ENCODE assay signal across 8 mouse cellular contexts in genomic region chr5:65900862-65901265, GRCm38 (mm10). TPM values are rescaled to one million over a fixed set of nuclear protein-coding genes. Genes with fewer than 3 reads are reported as not detected.
DNase-seq lines count a peak whose midpoint lies in the region; ATAC-seq and TF ChIP-seq lines count a peak whose summit lies in the region.

No protein-coding gene starts in this region.

- no peak for TF ChIP-seq RAD21 in MEL (IDR thresholded peaks at IDR 0.05; ENCODE audit: low read depth, low read length)

- no peaks in the 10 kb centered on the region for H3K36me3 ChIP-seq in kidney, embryonic 14.5 days (ENCODE audit: control insufficient read depth, insufficient read depth, low read length)
- H3K36me3 ChIP-seq in MEL (ENCODE audit: control insufficient read depth in 1 of 2, insufficient read depth in 2 of 2, low read length in 2 of 2): peaks cover 0 to 54% of the 10 kb centered on the region in 2 experiments; a peak in 2 of 4 replicates
- H3K36me3 ChIP-seq in heart, embryonic 11.5 days (ENCODE audit: control insufficient read depth, insufficient read depth, low read length): no peaks in the 10 kb centered on the region
- no peaks in the 10 kb centered on the region for H3K36me3 ChIP-seq in liver, postnatal 0 days (replicated peaks; ENCODE audit: insufficient read depth, low read length)

- peaks cover 25% of the 10 kb centered on the region for H3K9me3 ChIP-seq in kidney, embryonic 14.5 days (ENCODE audit: control insufficient read depth, low read length)
- H3K9me3 ChIP-seq in MEL (replicated peaks; ENCODE audit: insufficient read depth, low read length): no peaks in the 10 kb centered on the region
- peaks cover 7% of the 10 kb centered on the region; the same call in 1 of the 2 replicates for H3K9me3 ChIP-seq in heart, embryonic 11.5 days (replicated peaks; ENCODE audit: control insufficient read depth, low read length)
- H3K9me3 ChIP-seq in liver, postnatal 0 days (ENCODE audit: low read length): peaks cover 4% of the 10 kb centered on the region; the same call in 1 of the 2 replicates

- H3K4me1 ChIP-seq in kidney, embryonic 14.5 days (ENCODE audit: control insufficient read depth, insufficient read depth, low read length): 0 out of 2 replicates have a peak, but pooled peaks cover 5% of the 10 kb centered on the region
- peaks cover 36 to 50% of the 10 kb centered on the region in 2 experiments for H3K4me1 ChIP-seq in MEL (ENCODE audit: control insufficient read depth in 1 of 2, insufficient read depth in 2 of 2, low read length in 2 of 2)
- H3K4me1 ChIP-seq in heart, embryonic 11.5 days (ENCODE audit: control insufficient read depth, insufficient read depth, low read length): peaks cover 3% of the 10 kb centered on the region; the same call in 1 of the 2 replicates
- peaks cover 8% of the 10 kb centered on the region; the same call in 1 of the 2 replicates for H3K4me1 ChIP-seq in liver, postnatal 0 days (ENCODE audit: insufficient read depth)

- 46% methylated on average over 7 of the region's 7 CpGs for WGBS in kidney, embryonic 14.5 days
- 43% methylated on average over 7 of the region's 7 CpGs for WGBS in heart, embryonic 11.5 days (ENCODE audit: insufficient replicate concordance)
- WGBS in liver, postnatal 0 days (ENCODE audit: insufficient replicate concordance): 17% methylated on average over 7 of the region's 7 CpGs

- H3K9ac ChIP-seq in kidney, embryonic 14.5 days (ENCODE audit: low read depth, low read length): no peak overlapping the region
- H3K9ac ChIP-seq in MEL (ENCODE audit: control insufficient read depth, low read depth, low read length, poor library complexity, severe bottlenecking): peak overlapping the region; percentile 71
- H3K9ac ChIP-seq in heart, embryonic 11.5 days (ENCODE audit: low read depth, low read length): no peak overlapping the region
- H3K9ac ChIP-seq in liver, postnatal 0 days (replicated peaks): no peak overlapping the region

- no peak overlapping the region for H3K4me3 ChIP-seq in kidney, embryonic 14.5 days (ENCODE audit: low read length)
- peak overlapping the region; percentile 54 to 57 for H3K4me3 ChIP-seq in MEL (ENCODE audit: control insufficient read depth in 1 of 2, insufficient read depth in 1 of 2, low read depth in 2 of 2, low read length in 2 of 2)
- no peak overlapping the region for H3K4me3 ChIP-seq in heart, embryonic 11.5 days (ENCODE audit: low read depth, low read length)
- H3K4me3 ChIP-seq in liver, postnatal 0 days (ENCODE audit: low read depth, low read length): no peak overlapping the region

- DNase-seq in kidney, adult 8-10 months: no peak
- DNase-seq in MEL (ENCODE audit: low read depth, low spot score): peak; percentile 99
- DNase-seq in liver, postnatal 0 days: peak; percentile 65
- DNase-seq in thymus, postnatal 25 days: peak; percentile 79
- DNase-seq in cerebellum, postnatal 36 days: no peak
- DNase-seq in layer of hippocampus, adult 11-12 months (ENCODE audit: low spot score): no peak

- peak; percentile 72; the same call in 1 of the 2 replicates for ATAC-seq in kidney, embryonic 14.5 days (ENCODE audit: low FRiP score, low TSS enrichment)
- ATAC-seq in heart, embryonic 11.5 days (replicated peaks; ENCODE audit: insufficient number of reproducible peaks, low FRiP score, low TSS enrichment): peak; percentile 52
- ATAC-seq in liver, postnatal 0 days: peak; percentile 80

- TF ChIP-seq CTCF in MEL (IDR thresholded peaks at IDR 0.05 in 2 of 3, conservative IDR thresholded peaks at IDR 0.05 in 1 of 3; ENCODE audit: control insufficient read depth in 1 of 3, insufficient read depth in 1 of 3, low read depth in 2 of 3, low read length in 3 of 3, poor library complexity in 1 of 3, severe bottlenecking in 1 of 3): peak in 1 of 3 experiments; percentile 38; a peak in 2 of 6 replicates
- TF ChIP-seq CTCF in liver, postnatal 0 days (IDR thresholded peaks at IDR 0.05; ENCODE audit: low read depth): peak; percentile 38

- peak; percentile 96 to 99 for TF ChIP-seq EP300 in MEL (IDR thresholded peaks at IDR 0.05; ENCODE audit: low read depth in 1 of 2, low read length in 2 of 2)
- TF ChIP-seq EP300 in liver, postnatal 0 days (IDR thresholded peaks at IDR 0.05; ENCODE audit: low read depth): peak; percentile 66; the same call in 1 of the 2 replicates

- H3K27me3 ChIP-seq in kidney, embryonic 14.5 days (ENCODE audit: control insufficient read depth, insufficient read depth, low read length): no peaks in the 10 kb centered on the region
- H3K27me3 ChIP-seq in MEL (ENCODE audit: control insufficient read depth in 1 of 2, insufficient read depth in 2 of 2, low read length in 2 of 2): no peaks in the 10 kb centered on the region
- H3K27me3 ChIP-seq in heart, embryonic 11.5 days (ENCODE audit: control insufficient read depth, insufficient read depth, low read length): no peaks in the 10 kb centered on the region
- no peaks in the 10 kb centered on the region for H3K27me3 ChIP-seq in liver, postnatal 0 days (ENCODE audit: insufficient read depth, low read length)

- no peak overlapping the region for H3K4me2 ChIP-seq in kidney, embryonic 14.5 days (replicated peaks; ENCODE audit: low read depth, low read length)
- no peak overlapping the region for H3K4me2 ChIP-seq in heart, embryonic 11.5 days
- H3K4me2 ChIP-seq in liver, postnatal 0 days (ENCODE audit: low read depth, low read length): 0 out of 2 replicates have a peak overlapping the region, but pooled peaks have one; percentile 1

- peak; percentile 42 to 91; a peak in 2 of 4 replicates for TF ChIP-seq POLR2A in MEL (IDR thresholded peaks at IDR 0.05; ENCODE audit: control insufficient read depth in 1 of 2, insufficient read depth in 1 of 2, low read depth in 1 of 2, low read length in 2 of 2, poor library complexity in 1 of 2)

- H3K27ac ChIP-seq in kidney, embryonic 14.5 days (ENCODE audit: low read depth, low read length): no peak overlapping the region
- H3K27ac ChIP-seq in MEL (ENCODE audit: control insufficient read depth, low read depth, low read length): peak overlapping the region; percentile 99
- no peak overlapping the region for H3K27ac ChIP-seq in heart, embryonic 11.5 days (ENCODE audit: low read depth, low read length)
- H3K27ac ChIP-seq in liver, postnatal 0 days (ENCODE audit: low read depth): no peak overlapping the region

- H3K79me2 ChIP-seq in MEL (ENCODE audit: control insufficient read depth, insufficient read depth, low read length, poor library complexity): peaks cover 10% of the 10 kb centered on the region

TF ChIP-seq in MEL, 35 proteins besides CTCF, POLR2A, EP300 and RAD21 (continues in another document):
- TF ChIP-seq CHD2 (IDR thresholded peaks at IDR 0.05; ENCODE audit: low read length) (no peak), MXI1 (IDR thresholded peaks at IDR 0.05; ENCODE audit: low read depth, low read length) (no peak; the same call in 1 of the 2 replicates), ETS1 (IDR thresholded peaks at IDR 0.05; ENCODE audit: low read depth, low read length) (peak; percentile 97), BHLHE40 (IDR thresholded peaks at IDR 0.05; ENCODE audit: borderline replicate concordance, low read depth, low read length) (no peak; the same call in 1 of the 2 replicates), MAFK (IDR thresholded peaks at IDR 0.05; ENCODE audit: borderline replicate concordance, low read depth, low read length) (no peak), MYC (IDR thresholded peaks at IDR 0.05; ENCODE audit: low read depth, low read length) (peak; percentile 54; the same call in 1 of the 2 replicates), TBP (IDR thresholded peaks at IDR 0.05; ENCODE audit: low read depth, low read length) (peak; percentile 83), SIN3A (IDR thresholded peaks at IDR 0.05; ENCODE audit: low read length) (peak; percentile 70; the same call in 1 of the 2 replicates), USF1 (IDR thresholded peaks at IDR 0.05; ENCODE audit: low read depth, low read length) (no peak), ELF1 (IDR thresholded peaks at IDR 0.05; ENCODE audit: low read depth, low read length) (no peak; the same call in 1 of the 2 replicates), POLR2AphosphoS2 (IDR thresholded peaks at IDR 0.05; ENCODE audit: low read length) (peak; percentile 69; the same call in 1 of the 2 replicates), ZC3H11A (IDR thresholded peaks at IDR 0.05; ENCODE audit: low read depth, low read length) (no peak), SMC3 (IDR thresholded peaks at IDR 0.05; ENCODE audit: low read depth, low read length) (no peak; the same call in 1 of the 2 replicates), ZMIZ1 (IDR thresholded peaks at IDR 0.05; ENCODE audit: low read depth, low read length) (peak; percentile 76), MYB (IDR thresholded peaks at IDR 0.05; ENCODE audit: low read depth, low read length) (peak; percentile 99), UBTF (IDR thresholded peaks at IDR 0.05; ENCODE audit: borderline replicate concordance, insufficient read depth, low read depth, low read length) (no peak), GATA1 (IDR thresholded peaks at IDR 0.05; ENCODE audit: low read depth, low read length) (peak; percentile 87), NRF1 (IDR thresholded peaks at IDR 0.05; ENCODE audit: insufficient read depth, low read depth, low read length, poor library complexity, severe bottlenecking) (no peak), ZNF384 (IDR thresholded peaks at IDR 0.05; ENCODE audit: low read depth, low read length) (no peak), JUND (IDR thresholded peaks at IDR 0.05; ENCODE audit: low read depth, low read length) (0 out of 2 replicates have a peak, but pooled peaks have one; percentile 36), CHD1 (IDR thresholded peaks at IDR 0.05; ENCODE audit: low read depth, low read length) (no peak; the same call in 1 of the 2 replicates), MAX (IDR thresholded peaks at IDR 0.05; ENCODE audit: low read length) (no peak; the same call in 1 of the 2 replicates)

RNA-seq across cellular contexts. Expression of gene Chrna9, which starts 33.9 kb away (rescaled TPM):
- 0.53 and 0.71 TPM in 2 replicates for polyA plus RNA-seq in kidney, embryonic 14.5 days (2014; fragmentation: Nextera tagmentation; extraction: Ambion mirVana)
- not detected in 2 replicates for total RNA-seq in MEL (2012; rRNA removed)
- not detected for polyA plus RNA-seq in MEL (2012; ENCODE audit: insufficient read depth in 1 of 2, insufficient read length in 2 of 2, low read depth in 1 of 2, low replicate concordance in 2 of 2, missing spikeins in 1 of 2)
- polyA plus RNA-seq in heart, embryonic 11.5 days (2014; fragmentation: Nextera tagmentation; extraction: Ambion mirVana): not detected in 2 replicates
- 0.07 TPM in 1 of 2 replicates, not detected in the other for polyA plus RNA-seq in liver, postnatal 0 days (2015; fragmentation: Nextera tagmentation; extraction: Ambion mirVana)

RNA-seq across cellular contexts. Expression of gene Rhoh, which starts 39.9 kb away (rescaled TPM):
- polyA plus RNA-seq in kidney, embryonic 14.5 days (2014; fragmentation: Nextera tagmentation; extraction: Ambion mirVana): 0.17 and 0.57 TPM in 2 replicates
- 0.10 and 0.15 TPM in 2 replicates for total RNA-seq in MEL (2012; rRNA removed)
- polyA plus RNA-seq in MEL (2012; ENCODE audit: insufficient read depth in 1 of 2, insufficient read length in 2 of 2, low read depth in 1 of 2, low replicate concordance in 2 of 2, missing spikeins in 1 of 2): under 1 TPM in 1 of 2 experiments, not detected in 1; 0.31 TPM
- 0.37 and 0.66 TPM in 2 replicates for polyA plus RNA-seq in heart, embryonic 11.5 days (2014; fragmentation: Nextera tagmentation; extraction: Ambion mirVana)
- polyA plus RNA-seq in liver, postnatal 0 days (2015; fragmentation: Nextera tagmentation; extraction: Ambion mirVana): 4.3 and 5.1 TPM in 2 replicates

Comparison
In these comparisons a context has a peak if more than half of its experiments do, and no peak if none do; other contexts are left out.
1. H3K4me3 ChIP-seq: peak in MEL (2 of 2); none in kidney, embryonic 14.5 days (single experiment), heart, embryonic 11.5 days (single experiment) and liver, postnatal 0 days (single experiment).
2. DNase-seq: peak in MEL (single experiment), liver, postnatal 0 days (single experiment) and thymus, postnatal 25 days (single experiment); none in kidney, adult 8-10 months (0 of 2), cerebellum, postnatal 36 days (0 of 2) and layer of hippocampus, adult 11-12 months (single experiment).
3. Peak in every context shown above with its lines, with median percentiles within 50 percentile points of each other: ATAC-seq.